Comparison of ENCODE assay signal across 8 mouse cellular contexts in genomic region chr12:86923837-86924236, GRCm38 (mm10). TPM values are rescaled to one million over a fixed set of nuclear protein-coding genes. Genes with fewer than 3 reads are reported as not detected.
A peak's percentile ranks its signal among the peaks of the same experiment; 100 is the strongest.
DNase-seq lines count a peak whose midpoint lies in the region; ATAC-seq lines count a peak whose summit lies in the region.

No protein-coding gene starts in this region.

- H3K27me3 ChIP-seq in embryonic facial prominence, embryonic 15.5 days, result no peaks in the 10 kb centered on the region
- H3K27me3 ChIP-seq in kidney, embryonic 14.5 days (ENCODE audit: control insufficient read depth, insufficient read depth, low read length), result no peaks in the 10 kb centered on the region
- no peaks in the 10 kb centered on the region for H3K27me3 ChIP-seq in liver, embryonic 11.5 days (replicated peaks; ENCODE audit: control insufficient read depth, insufficient read depth, low read length)
- H3K27me3 ChIP-seq in splenic B cell, adult 2 months (ENCODE audit: control insufficient read depth, insufficient read depth, low read length, poor library complexity, severe bottlenecking), result no peaks in the 10 kb centered on the region

- no peak overlapping the region for H3K4me2 ChIP-seq in embryonic facial prominence, embryonic 15.5 days (replicated peaks)
- no peak overlapping the region for H3K4me2 ChIP-seq in kidney, embryonic 14.5 days (replicated peaks; ENCODE audit: low read depth, low read length)
- H3K4me2 ChIP-seq in liver, embryonic 11.5 days, result no peak overlapping the region

- no peak overlapping the region for H3K9ac ChIP-seq in embryonic facial prominence, embryonic 15.5 days
- H3K9ac ChIP-seq in kidney, embryonic 14.5 days (ENCODE audit: low read depth, low read length), result no peak overlapping the region
- H3K9ac ChIP-seq in liver, embryonic 11.5 days (ENCODE audit: low read depth, low read length), result no peak overlapping the region

- DNase-seq in B cell, adult 2 months, result peak; percentile 84
- DNase-seq in adrenal gland, postnatal 36 days, result peak; percentile 79 to 80
- peak; percentile 83 to 89 for DNase-seq in heart, adult 9 months (ENCODE audit: low spot score in 2 of 2)
- no peak for DNase-seq in liver, embryonic 11.5 days (ENCODE audit: low spot score)
- peak; percentile 64 to 79 for DNase-seq in natural killer cell, adult 2 months (ENCODE audit: low spot score in 2 of 2)
- peak; percentile 89 for DNase-seq in splenic B cell, adult 2 months (ENCODE audit: low read depth, low spot score)

- no peak overlapping the region for H3K4me3 ChIP-seq in embryonic facial prominence, embryonic 15.5 days (replicated peaks)
- no peak overlapping the region for H3K4me3 ChIP-seq in kidney, embryonic 14.5 days (ENCODE audit: low read length)
- H3K4me3 ChIP-seq in liver, embryonic 11.5 days (ENCODE audit: low read depth, low read length), result no peak overlapping the region

- no peak overlapping the region for H3K27ac ChIP-seq in embryonic facial prominence, embryonic 15.5 days (replicated peaks)
- H3K27ac ChIP-seq in kidney, embryonic 14.5 days (ENCODE audit: low read depth, low read length), result no peak overlapping the region
- H3K27ac ChIP-seq in liver, embryonic 11.5 days (ENCODE audit: low read depth, low read length), result no peak overlapping the region

- peaks cover 10% of the 10 kb centered on the region; the same call in 1 of the 2 replicates for H3K4me1 ChIP-seq in embryonic facial prominence, embryonic 15.5 days
- H3K4me1 ChIP-seq in kidney, embryonic 14.5 days (ENCODE audit: control insufficient read depth, insufficient read depth, low read length), result peaks cover 4% of the 10 kb centered on the region; the same call in 1 of the 2 replicates
- H3K4me1 ChIP-seq in liver, embryonic 11.5 days (replicated peaks; ENCODE audit: control insufficient read depth, insufficient read depth, low read length), result peaks cover 6% of the 10 kb centered on the region

- H3K9me3 ChIP-seq in embryonic facial prominence, embryonic 15.5 days (replicated peaks), result no peaks in the 10 kb centered on the region
- no peaks in the 10 kb centered on the region; the same call in 1 of the 2 replicates for H3K9me3 ChIP-seq in kidney, embryonic 14.5 days (ENCODE audit: control insufficient read depth, low read length)
- H3K9me3 ChIP-seq in liver, embryonic 11.5 days (ENCODE audit: control insufficient read depth, low read length), result 0 out of 2 replicates have a peak, but pooled peaks cover 3% of the 10 kb centered on the region

- WGBS in embryonic facial prominence, embryonic 15.5 days, result 5% methylated on average over 5 of the region's 5 CpGs
- 5% methylated on average over 5 of the region's 5 CpGs for WGBS in kidney, embryonic 14.5 days
- WGBS in liver, embryonic 11.5 days, result 8% methylated on average over 5 of the region's 5 CpGs

- no peaks in the 10 kb centered on the region for H3K36me3 ChIP-seq in embryonic facial prominence, embryonic 15.5 days
- H3K36me3 ChIP-seq in kidney, embryonic 14.5 days (ENCODE audit: control insufficient read depth, insufficient read depth, low read length), result no peaks in the 10 kb centered on the region
- no peaks in the 10 kb centered on the region for H3K36me3 ChIP-seq in liver, embryonic 11.5 days (ENCODE audit: control insufficient read depth, insufficient read depth, low read length)
- no peaks in the 10 kb centered on the region for H3K36me3 ChIP-seq in splenic B cell, adult 2 months (ENCODE audit: control insufficient read depth, insufficient read depth, low read length, poor library complexity, severe bottlenecking)

- ATAC-seq in embryonic facial prominence, embryonic 15.5 days (ENCODE audit: insufficient number of reproducible peaks, low FRiP score, low TSS enrichment, low read depth), result peak; percentile 72
- 0 out of 2 replicates have a peak, but pooled peaks have one; percentile 45 for ATAC-seq in kidney, embryonic 14.5 days (ENCODE audit: low FRiP score, low TSS enrichment)
- peak; percentile 18; the same call in 1 of the 2 replicates for ATAC-seq in liver, embryonic 11.5 days (replicated peaks; ENCODE audit: low FRiP score)

RNA-seq across cellular contexts. Expression of gene Cipc, which starts 23.0 kb away (rescaled TPM):
- total RNA-seq in adrenal gland, postnatal 36 days (2021), result 10 to 100 TPM; 24.4 to 24.7 TPM
- polyA plus RNA-seq in embryonic facial prominence, embryonic 15.5 days (2015; fragmentation: Nextera tagmentation; extraction: Ambion mirVana), result 20.3 and 23.2 TPM in 2 replicates
- polyA plus RNA-seq in kidney, embryonic 14.5 days (2014; fragmentation: Nextera tagmentation; extraction: Ambion mirVana), result 12.6 and 30.4 TPM in 2 replicates
- polyA plus RNA-seq in liver, embryonic 11.5 days (2014; fragmentation: Nextera tagmentation; extraction: Ambion mirVana), result 23.8 and 28.1 TPM in 2 replicates

RNA-seq across cellular contexts. Expression of gene Irf2bpl, which starts 39.2 kb away (rescaled TPM):
- total RNA-seq in adrenal gland, postnatal 36 days (2021), result 10 to 100 TPM; 47.3 to 64.5 TPM
- polyA plus RNA-seq in embryonic facial prominence, embryonic 15.5 days (2015; fragmentation: Nextera tagmentation; extraction: Ambion mirVana), result 45.2 and 50.6 TPM in 2 replicates
- 25.8 and 34.8 TPM in 2 replicates for polyA plus RNA-seq in kidney, embryonic 14.5 days (2014; fragmentation: Nextera tagmentation; extraction: Ambion mirVana)
- 9.7 and 9.8 TPM in 2 replicates for polyA plus RNA-seq in liver, embryonic 11.5 days (2014; fragmentation: Nextera tagmentation; extraction: Ambion mirVana)

Comparison
In these comparisons a context has a peak if more than half of its experiments do, and no peak if none do; other contexts are left out.
1. ATAC-seq: peak in every context shown above with its lines; median percentile 72 in embryonic facial prominence, embryonic 15.5 days; 45 in kidney, embryonic 14.5 days; 18 in liver, embryonic 11.5 days.